ENCODE assay signal across 8 mouse cellular contexts in genomic region chr7:100908567-100908966, GRCm38 (mm10). TPM values are rescaled to one million over a fixed set of nuclear protein-coding genes. Genes with fewer than 3 reads are reported as not detected.
DNase-seq lines count a peak whose midpoint lies in the region; ATAC-seq lines count a peak whose summit lies in the region.

No protein-coding gene starts in this region.

- H3K27ac ChIP-seq in heart, embryonic 13.5 days (replicated peaks), result peak overlapping the region; percentile 73; the same call in 1 of the 2 replicates
- peak overlapping the region; percentile 64; the same call in 1 of the 2 replicates for H3K27ac ChIP-seq in limb, embryonic 11.5 days (replicated peaks; ENCODE audit: low read depth, low read length)
- peak overlapping the region; percentile 44; the same call in 1 of the 2 replicates for H3K27ac ChIP-seq in stomach, embryonic 15.5 days

- WGBS in heart, embryonic 13.5 days, result 37% methylated on average over 8 of the region's 8 CpGs
- WGBS in limb, embryonic 11.5 days, result 39% methylated on average over 8 of the region's 8 CpGs
- 57% methylated on average over 8 of the region's 8 CpGs for WGBS in stomach, embryonic 15.5 days

- no peak overlapping the region for H3K4me3 ChIP-seq in heart, embryonic 13.5 days
- no peak overlapping the region for H3K4me3 ChIP-seq in limb, embryonic 11.5 days (ENCODE audit: low read depth, low read length)
- H3K4me3 ChIP-seq in stomach, embryonic 15.5 days (replicated peaks), result no peak overlapping the region

- peak overlapping the region; percentile 25; the same call in 1 of the 2 replicates for H3K9ac ChIP-seq in heart, embryonic 13.5 days
- no peak overlapping the region; the same call in 1 of the 2 replicates for H3K9ac ChIP-seq in limb, embryonic 11.5 days (ENCODE audit: low read length)
- H3K9ac ChIP-seq in stomach, embryonic 15.5 days, result no peak overlapping the region

- H3K27me3 ChIP-seq in heart, embryonic 13.5 days (replicated peaks), result no peaks in the 10 kb centered on the region
- H3K27me3 ChIP-seq in limb, embryonic 11.5 days (ENCODE audit: control insufficient read depth, insufficient read depth, low read length), result no peaks in the 10 kb centered on the region
- no peaks in the 10 kb centered on the region for H3K27me3 ChIP-seq in stomach, embryonic 15.5 days (replicated peaks)

- no peak for ATAC-seq in heart, embryonic 13.5 days (ENCODE audit: extremely low read depth, insufficient number of reproducible peaks, low FRiP score, low TSS enrichment)
- ATAC-seq in limb, embryonic 11.5 days (ENCODE audit: insufficient number of reproducible peaks, low FRiP score, low TSS enrichment, low read depth), result no peak
- ATAC-seq in stomach, embryonic 15.5 days (ENCODE audit: insufficient read depth, low FRiP score, low read depth), result no peak

- no peaks in the 10 kb centered on the region for H3K9me3 ChIP-seq in heart, embryonic 13.5 days
- no peaks in the 10 kb centered on the region for H3K9me3 ChIP-seq in limb, embryonic 11.5 days (ENCODE audit: control insufficient read depth, low read length)
- H3K9me3 ChIP-seq in stomach, embryonic 15.5 days, result no peaks in the 10 kb centered on the region

- DNase-seq in kidney, adult 11 months, result peak; percentile 52
- no peak for DNase-seq in kidney, adult 9 months
- DNase-seq in Muller cell, postnatal 12 days (ENCODE audit: inconsistent ontology term), result peak; percentile 60
- DNase-seq in limb, embryonic 11.5 days (ENCODE audit: low spot score), result no peak
- no peak for DNase-seq in T-cell, adult 2 months (ENCODE audit: low spot score)
- no peak for DNase-seq in frontal cortex, adult 2 months (ENCODE audit: extremely low spot score in 1 of 2, low spot score in 1 of 2)

- peaks cover 16% of the 10 kb centered on the region; the same call in 1 of the 2 replicates for H3K36me3 ChIP-seq in heart, embryonic 13.5 days
- no peaks in the 10 kb centered on the region for H3K36me3 ChIP-seq in limb, embryonic 11.5 days (ENCODE audit: control insufficient read depth, insufficient read depth, low read length)
- 0 out of 2 replicates have a peak, but pooled peaks cover 3% of the 10 kb centered on the region for H3K36me3 ChIP-seq in stomach, embryonic 15.5 days

- peaks cover 78% of the 10 kb centered on the region for H3K4me1 ChIP-seq in heart, embryonic 13.5 days
- H3K4me1 ChIP-seq in limb, embryonic 11.5 days (ENCODE audit: control insufficient read depth, insufficient read depth, low read length), result peaks cover 31% of the 10 kb centered on the region
- H3K4me1 ChIP-seq in stomach, embryonic 15.5 days, result peaks cover 49% of the 10 kb centered on the region

- H3K4me2 ChIP-seq in heart, embryonic 13.5 days, result no peak overlapping the region
- H3K4me2 ChIP-seq in limb, embryonic 11.5 days (ENCODE audit: low read depth, severe bottlenecking), result no peak overlapping the region
- 0 out of 2 replicates have a peak overlapping the region, but pooled peaks have one; percentile 16 for H3K4me2 ChIP-seq in stomach, embryonic 15.5 days

RNA-seq across cellular contexts. Expression of gene Arhgef17, which starts 23.3 kb away (rescaled TPM):
- 5.2 and 5.7 TPM in 2 replicates for polyA plus RNA-seq in heart, embryonic 13.5 days (2015; fragmentation: Nextera tagmentation; extraction: Ambion mirVana)
- 12.6 and 13.6 TPM in 2 replicates for polyA plus RNA-seq in limb, embryonic 11.5 days (2014; fragmentation: Nextera tagmentation; extraction: Ambion mirVana)
- 6.2 and 7.9 TPM in 2 replicates for polyA plus RNA-seq in stomach, embryonic 15.5 days (2015; fragmentation: Nextera tagmentation; extraction: Ambion mirVana)
- polyA plus RNA-seq in frontal cortex, adult 2 months (2012; rRNA removed), result 74.9 and 86.0 TPM in 2 replicates

RNA-seq across cellular contexts. Expression of gene Relt, which starts 45.3 kb away (rescaled TPM):
- polyA plus RNA-seq in heart, embryonic 13.5 days (2015; fragmentation: Nextera tagmentation; extraction: Ambion mirVana), result 2.9 and 3.7 TPM in 2 replicates
- polyA plus RNA-seq in limb, embryonic 11.5 days (2014; fragmentation: Nextera tagmentation; extraction: Ambion mirVana), result 2.6 and 4.1 TPM in 2 replicates
- 3.2 and 4.1 TPM in 2 replicates for polyA plus RNA-seq in stomach, embryonic 15.5 days (2015; fragmentation: Nextera tagmentation; extraction: Ambion mirVana)
- 12.2 and 12.4 TPM in 2 replicates for polyA plus RNA-seq in frontal cortex, adult 2 months (2012; rRNA removed)

Comparison
In these comparisons a context has a peak if more than half of its experiments do, and no peak if none do; other contexts are left out.
1. DNase-seq: peak in kidney, adult 11 months (single experiment) and Muller cell, postnatal 12 days (single experiment); none in kidney, adult 9 months (single experiment), limb, embryonic 11.5 days (single experiment), T-cell, adult 2 months (single experiment) and frontal cortex, adult 2 months (0 of 2).
2. Peak in every context shown above with its lines, with median percentiles within 50 percentile points of each other: H3K27ac ChIP-seq.